Mouse (Mus musculus) layer of hippocampus, postnatal 25 days (tissue): Measurements from ENCODE around the gene Fto. TPM values are rescaled to one million over a fixed set of nuclear protein-coding genes. Genes with fewer than 3 reads are reported as not detected.

Experiments
- DNase-seq, 2 experiments: peaks; one replicate each; pipeline ENCODE4 v3.0.0; 2022; ENCODE audit warnings: mixed read lengths in 2 of 2, low spot score in 1 of 2; ENCODE audit errors: extremely low spot score in 1 of 2
- total RNA-seq, 2 experiments: library from RNA; stranded (reverse); gene quantifications; 2 replicates each; pipeline ENCODE4 v1.2.3; 2021

Fto gene
- total RNA-seq, 2 experiments from 2014 or later: 138 TPM

DNA sequence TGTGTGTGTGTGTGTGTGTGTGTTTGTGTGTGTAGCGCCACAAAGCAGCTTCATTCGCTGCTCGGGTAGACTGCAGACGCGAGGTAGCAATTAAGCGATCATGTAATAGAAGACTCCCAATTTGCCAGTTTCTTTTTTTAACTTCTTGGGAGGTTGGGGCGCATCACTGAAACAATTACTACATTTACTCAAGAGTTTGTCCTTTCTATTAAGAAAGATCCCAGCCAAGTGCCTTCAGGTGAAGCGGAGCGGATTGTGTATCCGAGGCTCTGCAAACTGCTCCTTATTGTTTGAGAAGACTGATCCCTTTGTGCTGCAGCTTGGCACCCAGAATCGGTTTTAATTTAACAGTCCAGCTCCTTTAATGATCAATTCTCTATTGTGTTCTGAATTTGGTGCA, 70.5 kb downstream of the Fto start:
- DNase-seq: no peak

DNA sequence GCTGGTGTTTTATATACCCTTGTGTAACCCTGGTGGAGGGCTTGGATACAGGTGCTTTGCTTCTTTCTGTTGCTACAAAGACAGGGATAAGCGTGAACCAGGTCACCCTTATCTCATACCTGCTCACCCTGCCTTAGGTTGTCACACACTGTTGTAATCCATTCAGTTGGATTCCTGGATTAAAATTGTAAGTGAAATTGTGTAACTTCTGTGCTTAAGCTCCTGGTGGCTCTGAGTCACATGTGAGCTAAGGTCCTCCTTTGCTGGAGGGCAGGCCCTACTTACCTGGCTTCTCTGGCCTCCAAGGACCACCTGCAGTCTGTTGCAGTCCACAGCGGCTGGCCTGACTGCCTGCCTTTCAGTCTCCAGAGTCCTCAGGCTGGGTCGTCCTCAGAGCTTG, 71.1 kb downstream of the Fto start:
- no peak for DNase-seq

DNA sequence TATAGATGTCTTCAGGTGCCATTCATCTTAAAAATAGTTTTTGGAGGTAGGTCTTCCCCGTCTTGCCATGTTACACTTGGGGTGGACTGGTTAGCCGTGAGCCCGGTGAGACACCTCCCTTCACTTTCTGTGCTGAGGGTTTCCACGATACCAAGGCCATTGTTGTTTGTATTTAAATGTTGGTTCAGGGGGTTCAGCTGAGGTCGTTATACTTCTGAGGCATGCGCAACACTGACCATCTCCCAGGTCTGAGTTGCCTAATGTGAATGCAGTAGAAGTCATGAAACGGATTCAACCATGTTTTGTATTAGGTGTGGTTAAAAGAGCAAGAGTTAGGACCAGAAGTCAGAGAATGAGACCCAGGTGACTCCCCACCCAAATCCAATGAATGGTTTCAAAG, 72.5 kb downstream of the Fto start:
- DNase-seq: no peak

DNA sequence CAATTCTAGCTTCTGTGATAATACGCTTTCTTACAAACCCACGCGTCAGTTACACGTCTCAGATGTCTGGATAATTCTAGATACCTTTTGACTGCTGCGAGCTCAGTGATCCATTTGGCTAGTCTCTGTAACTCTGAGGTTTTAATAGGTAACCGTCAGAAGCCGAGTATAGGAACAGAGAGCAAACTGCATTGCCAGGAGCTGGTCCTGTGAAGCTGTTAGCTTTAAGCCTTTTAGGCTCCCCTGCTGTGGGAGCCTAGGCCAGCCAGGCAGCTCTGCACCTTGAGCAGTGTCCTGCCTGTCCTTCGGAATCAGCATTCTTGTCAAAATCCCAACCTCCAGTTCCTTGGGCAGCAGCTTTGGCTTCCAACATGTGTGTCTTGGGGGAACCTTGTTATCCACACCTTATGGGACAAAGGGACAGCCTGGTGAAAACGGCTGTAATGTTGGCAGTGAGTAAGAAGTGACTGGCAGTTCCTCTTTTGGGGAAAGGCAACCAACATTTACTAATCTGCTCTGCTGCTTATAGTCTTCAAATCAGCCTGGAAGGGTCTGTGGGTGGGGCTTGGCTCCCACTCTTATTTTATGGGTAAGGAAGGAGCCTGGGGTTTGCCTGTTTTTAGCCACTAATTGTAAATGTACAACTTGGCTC, 77.2 kb downstream of the Fto start:
- no peak for DNase-seq

DNA sequence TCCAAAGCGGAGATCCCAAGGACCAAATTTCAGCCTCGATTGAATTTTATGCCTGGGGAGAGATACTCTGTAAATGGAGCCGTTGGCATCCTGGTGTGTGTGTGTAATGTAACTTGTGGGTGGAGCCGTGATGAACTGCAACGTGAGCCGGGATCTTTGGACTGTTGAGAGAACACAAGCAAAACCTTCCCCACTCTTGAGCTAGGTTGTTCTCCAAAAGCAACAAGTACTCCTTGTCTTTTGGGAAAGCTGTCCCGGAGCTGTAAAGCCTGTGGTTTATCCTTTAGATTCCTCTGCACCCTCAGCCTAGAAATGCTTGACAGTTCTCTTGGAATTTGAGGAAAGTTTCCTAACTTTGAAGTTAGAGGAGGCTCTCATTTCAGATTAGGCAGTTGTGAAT, 78.9 kb downstream of the Fto start:
- DNase-seq: no peak

DNA sequence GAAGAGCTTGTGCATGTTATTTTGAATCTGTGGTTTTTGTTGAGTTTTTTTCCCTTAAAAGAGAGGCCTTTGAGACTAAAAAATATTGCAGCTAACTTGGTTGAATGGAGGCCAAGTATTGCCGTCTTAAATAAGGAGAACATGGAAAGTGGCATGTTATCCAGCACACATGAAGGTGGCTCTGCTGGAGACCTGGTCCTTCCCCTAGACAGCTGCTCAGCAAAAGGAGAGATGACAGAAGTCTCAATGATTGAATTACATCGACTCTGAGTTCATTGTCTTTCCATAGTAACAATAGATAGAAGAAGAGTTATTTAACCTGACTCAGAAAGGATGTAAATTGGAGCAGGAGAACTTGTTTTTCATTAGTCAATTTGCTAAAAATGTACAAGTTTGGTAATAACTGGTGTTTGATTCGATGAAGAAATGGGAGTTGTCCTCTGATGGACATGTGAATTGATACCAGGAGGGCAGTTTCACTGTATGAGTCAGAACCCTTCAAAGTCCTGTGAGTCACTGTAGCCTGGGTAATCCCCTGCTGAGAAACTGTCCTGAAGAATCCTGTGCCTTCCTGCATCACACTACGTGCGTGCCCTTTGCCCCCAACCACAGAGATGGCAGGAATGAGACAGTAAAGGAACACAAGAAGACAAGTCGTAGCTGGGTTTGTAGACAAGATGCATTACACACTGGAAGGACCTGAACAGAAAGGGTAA, 82.2 kb downstream of the Fto start:
- DNase-seq: no peak

DNA sequence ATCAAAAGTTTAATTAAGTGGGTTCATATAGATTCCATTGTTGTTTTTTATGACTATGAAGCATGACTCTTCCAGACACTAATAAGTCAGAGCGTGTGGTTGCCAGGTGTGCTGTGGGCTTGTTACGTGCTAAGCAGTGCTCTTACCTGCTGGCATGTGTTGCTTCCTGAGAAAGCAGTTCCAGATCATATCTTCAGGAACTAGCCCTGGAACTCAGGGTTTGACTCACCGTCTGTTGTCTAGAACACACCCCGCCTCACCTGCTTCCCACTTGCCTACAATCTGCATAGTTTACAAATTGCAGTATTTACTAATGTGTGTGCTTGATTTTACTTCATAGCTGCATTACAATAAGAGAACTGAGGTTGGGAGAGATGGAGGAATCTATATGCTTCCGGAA, 84.7 kb downstream of the Fto start:
- no peak for DNase-seq

DNA sequence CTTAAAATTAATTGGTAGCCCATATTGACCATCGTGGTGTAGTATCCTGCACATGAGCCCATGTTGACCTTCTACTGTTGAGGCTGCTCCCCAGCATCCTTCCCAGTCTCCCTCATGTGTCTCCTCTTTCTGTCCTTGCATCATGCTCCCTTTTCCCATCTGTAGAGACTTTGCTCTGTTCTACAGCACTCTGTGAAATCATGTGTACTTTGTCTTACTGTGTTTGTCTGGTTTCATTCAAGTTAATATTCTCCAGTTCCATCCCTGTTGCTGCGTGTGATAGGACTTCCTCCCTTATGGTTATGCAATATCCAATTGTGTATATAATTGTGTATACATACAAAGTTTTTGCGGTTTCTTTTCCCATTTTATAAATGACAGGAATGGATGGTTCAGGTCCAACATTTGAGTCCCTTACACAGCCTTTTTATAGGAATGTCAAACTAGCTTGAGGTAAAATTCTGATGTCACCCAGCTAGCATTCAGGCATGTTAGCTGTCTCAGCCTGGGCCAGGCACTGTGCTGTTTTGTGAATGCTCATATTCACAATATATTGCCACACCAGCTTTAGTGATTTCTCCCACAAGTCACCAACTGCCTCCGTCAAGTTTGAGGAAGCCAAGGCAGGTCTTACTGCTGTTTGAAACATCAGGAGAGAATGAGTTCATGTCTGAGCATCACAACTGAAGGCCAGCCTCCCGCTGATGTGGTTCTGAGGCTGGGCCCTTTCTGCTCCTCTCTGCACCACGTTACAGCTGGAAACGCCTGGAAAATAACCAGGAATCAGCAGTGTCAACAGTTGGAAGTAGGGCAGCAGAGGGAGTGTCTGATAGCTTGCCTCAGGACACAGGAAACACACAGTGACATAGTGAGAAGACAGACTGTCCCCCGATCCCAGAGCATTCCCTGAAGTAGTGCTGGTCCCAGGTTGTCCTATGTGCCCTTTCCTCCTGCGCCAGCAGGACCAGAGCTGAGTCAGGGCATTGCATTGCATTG, 90.0 kb downstream of the Fto start:
- no peak for DNase-seq

DNA sequence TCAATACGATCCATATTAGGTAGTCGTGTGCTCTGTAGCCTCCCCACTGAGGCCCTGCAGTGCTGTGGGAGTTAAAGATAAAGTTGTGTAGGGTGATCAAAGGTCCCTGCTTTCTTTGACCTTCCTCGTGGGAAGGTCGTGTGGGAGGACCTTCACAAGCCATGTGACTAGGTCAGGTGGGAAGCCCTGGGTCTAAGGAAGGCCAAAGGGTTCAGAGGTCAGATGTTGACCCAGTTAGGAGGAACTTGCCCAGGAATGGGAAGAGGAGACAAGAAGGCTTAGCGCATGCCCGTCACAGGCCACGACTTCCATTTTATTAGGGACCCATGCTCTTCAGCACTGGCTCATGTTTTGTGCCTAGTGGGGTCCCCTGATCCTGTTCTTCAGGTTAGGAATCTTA, 91.0 kb downstream of the Fto start:
- no peak for DNase-seq

DNA sequence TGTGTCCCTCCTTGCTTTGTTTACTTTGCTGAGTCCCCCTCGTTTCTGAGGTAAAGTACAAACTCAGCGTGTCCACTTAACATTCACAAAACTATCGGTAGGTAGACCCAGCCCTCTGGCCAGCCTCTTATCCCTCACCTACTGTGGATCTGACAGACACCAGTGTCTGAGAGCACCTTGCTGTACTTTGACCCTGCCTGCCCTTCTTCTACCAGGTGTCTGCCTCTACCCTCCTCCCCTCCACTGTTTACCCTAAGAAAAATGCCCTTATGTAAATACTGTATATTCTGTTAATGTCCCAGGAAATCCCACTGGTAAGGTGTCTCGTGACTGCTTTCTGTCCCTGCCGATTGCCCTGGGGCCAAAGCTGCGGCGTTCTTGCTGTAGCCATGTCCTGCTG, 91.8 kb downstream of the Fto start:
- no peak for DNase-seq

DNA sequence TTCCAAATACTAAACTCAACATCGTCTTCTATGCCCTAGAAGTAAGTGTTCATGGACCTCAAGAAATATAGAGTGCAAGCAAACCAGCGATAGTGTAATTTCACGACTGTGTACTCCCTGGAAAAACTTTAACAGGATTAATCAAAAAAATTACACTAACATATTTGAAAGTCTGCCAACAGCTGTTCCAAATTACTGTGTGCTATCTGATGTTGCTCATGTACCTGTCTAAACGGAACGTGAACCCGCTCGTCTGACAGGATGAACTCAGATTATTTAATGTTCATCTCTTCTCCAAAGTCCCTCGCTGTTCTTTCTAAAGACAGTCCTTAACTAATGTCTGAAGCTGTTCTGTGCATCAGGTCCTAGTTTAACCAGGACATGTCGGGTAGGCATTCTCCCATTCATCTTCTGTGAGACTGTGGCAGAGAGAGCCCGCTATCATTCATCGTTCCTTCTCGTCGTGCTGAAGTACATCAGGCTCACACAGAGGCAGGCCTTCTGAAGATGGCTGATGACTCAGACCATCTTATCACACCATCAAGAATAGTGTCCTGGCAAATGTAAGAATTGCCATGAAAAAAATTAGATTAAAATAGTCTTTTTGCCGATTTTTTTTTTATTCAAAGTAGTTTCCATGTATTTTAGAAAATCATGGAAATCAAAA, 93.4 kb downstream of the Fto start:
- DNase-seq: no peak

DNA sequence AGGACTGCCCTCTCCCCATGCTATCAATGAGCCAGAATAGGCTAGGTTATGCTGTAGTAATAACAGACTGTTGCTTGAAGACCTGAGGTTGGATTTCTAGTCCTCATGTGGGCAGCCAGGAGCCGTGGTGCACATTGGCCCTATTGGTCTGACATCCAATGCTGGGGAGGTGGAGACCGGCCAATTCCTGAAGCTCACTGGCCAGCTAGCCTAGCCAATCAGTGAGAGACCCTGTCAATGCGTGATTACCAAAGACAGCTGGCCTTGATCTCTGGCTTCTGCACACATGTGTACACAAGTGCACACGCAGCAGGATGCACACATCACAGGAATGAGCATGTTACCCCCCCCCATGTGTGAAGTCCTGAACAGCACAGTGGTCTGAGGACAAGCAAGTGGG, 94.6 kb downstream of the Fto start:
- no peak for DNase-seq

DNA sequence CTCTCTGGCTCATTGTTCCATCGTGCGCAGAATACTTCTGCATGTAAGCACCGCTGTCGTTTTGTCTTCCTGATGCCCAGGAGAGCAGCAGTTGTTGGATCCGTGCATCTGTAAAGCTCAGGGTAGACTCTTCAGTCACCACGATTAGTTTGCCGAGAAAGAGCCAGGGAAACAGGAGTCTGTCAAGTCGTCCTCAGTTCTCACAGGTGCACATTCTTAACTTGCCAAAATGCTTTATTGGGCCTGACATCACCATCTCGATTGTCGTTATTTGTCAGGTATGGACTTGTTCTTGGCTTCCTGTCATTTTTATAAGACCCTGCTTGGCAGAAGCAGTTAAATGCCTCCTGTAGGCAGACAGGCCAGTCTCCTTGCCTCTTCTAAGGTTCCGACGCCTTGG, 96.7 kb downstream of the Fto start:
- no peak for DNase-seq

DNA sequence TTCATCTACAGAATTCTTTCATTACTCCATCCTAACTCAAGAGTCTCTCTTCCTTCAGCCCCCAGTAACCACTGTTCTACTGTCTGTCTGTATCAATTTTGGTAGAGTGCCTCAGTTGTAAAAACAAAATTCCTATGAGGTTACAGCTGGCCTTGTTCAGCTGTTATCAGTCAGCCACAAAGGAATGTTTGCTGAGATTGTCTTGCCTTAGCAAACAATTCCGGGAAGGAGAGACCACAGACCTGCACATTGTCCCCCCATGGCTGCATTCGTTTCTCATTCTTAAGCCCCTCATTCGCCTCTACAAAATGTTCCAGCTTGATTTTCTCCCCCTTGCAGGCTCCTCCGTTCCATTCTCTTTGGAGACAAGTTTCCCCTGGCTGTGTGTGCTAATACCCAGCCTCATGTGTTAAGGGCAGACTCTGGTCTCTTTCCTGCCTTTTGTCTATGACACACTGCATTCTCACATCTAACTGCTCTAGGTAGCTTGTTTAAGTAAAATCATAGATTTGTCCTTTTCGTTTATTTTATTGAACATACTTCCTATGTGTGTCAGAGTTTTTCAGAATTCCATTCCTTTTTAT, 111.3 kb downstream of the Fto start:
- no peak for DNase-seq

DNA sequence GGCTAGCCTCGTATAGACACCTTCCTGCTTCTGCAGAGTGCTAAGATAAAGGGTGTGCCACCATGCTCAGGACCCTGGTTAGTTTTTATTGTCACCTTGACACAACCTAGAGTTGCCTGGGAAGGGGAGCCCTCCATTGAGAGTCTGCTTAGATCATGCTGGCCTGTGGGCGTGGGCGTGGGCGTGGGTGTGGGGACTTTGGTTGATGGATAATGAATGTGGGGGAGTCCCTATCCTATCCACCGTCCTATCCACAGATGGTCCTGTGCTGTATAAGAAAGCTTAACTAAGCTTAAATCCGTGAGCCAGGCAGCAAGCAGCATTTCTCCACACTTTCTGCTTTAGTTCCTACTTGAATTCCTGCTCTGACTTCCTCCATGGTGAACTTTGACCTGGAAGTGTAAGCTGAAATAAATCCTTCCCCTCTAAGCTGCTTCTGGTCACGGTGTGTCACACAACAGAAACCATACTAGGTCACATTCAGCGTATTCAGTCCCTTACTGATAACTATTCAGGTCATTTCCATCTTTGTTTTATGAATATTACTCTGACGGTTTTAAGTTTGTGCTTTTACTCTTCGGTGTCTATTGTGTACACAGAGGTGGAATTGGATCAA, 112.0 kb downstream of the Fto start:
- no peak for DNase-seq

DNA sequence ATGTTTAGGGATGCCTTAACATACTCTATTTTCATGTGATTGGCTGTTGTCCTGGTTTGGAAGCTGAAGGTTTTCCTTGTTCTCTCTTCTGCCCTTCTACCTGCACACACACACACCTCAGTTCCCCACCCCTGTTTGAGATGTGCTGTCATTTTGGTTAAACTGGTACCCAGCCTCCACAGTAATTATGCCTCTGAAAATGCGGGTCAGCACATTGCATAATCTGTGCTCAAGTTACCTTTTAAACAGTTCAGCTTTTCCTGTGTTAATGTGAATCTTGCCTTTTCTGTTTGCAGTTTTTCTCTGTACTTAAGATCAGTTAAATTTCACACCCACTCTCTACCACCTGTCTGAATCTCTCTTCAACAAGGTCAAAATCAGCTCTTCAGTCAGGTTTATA, 113.2 kb downstream of the Fto start:
- DNase-seq: no peak

DNA sequence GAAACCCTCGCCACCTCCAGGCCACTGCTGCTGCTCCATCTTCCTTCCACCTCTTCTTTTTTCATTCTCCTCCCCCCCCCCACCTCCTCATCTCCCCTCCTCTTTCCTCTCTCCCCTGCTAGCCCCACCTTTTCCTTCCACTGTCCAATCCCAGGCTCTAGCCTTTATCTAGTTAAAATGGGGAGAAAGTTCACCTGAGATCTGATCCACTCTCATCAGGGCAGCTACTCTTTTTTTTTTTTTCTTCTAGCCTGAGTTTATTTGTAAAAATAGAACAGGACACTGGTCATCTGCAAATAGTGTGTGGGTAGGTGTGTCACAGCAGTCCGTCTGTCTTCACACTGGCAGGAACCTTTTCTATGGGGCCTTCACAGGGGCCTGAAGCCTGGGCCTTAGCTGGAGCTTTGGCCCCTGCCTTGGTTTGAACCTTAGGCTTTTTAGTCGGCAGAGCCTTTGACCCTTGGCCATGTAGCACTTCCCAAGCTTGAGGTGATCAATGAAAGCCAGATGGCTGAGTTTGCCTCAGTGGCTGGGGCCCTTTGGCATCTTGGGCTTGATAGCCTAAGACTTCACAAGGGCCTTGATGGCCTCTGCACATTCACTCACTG, 117.1 kb downstream of the Fto start:
- no peak for DNase-seq

DNA sequence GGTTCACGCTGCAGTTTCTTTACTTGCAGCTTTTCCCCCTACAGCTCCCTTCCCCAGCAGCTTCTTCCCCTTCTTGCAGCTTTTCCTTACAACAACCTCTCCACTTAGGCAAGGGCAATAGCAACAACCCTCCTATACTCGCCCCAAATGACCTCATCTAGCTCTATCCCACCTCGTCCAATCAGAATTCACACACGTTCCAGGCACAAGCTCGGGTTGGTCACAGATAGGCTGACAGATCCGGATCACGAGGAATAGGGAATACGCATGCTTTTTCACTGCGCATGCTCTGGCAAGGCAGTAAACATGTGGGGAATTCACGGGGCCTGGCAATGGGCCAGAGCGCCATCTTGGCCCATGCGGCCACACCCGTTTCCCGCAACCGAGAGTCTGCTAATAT, 122.7 kb downstream of the Fto start:
- no peak for DNase-seq

DNA sequence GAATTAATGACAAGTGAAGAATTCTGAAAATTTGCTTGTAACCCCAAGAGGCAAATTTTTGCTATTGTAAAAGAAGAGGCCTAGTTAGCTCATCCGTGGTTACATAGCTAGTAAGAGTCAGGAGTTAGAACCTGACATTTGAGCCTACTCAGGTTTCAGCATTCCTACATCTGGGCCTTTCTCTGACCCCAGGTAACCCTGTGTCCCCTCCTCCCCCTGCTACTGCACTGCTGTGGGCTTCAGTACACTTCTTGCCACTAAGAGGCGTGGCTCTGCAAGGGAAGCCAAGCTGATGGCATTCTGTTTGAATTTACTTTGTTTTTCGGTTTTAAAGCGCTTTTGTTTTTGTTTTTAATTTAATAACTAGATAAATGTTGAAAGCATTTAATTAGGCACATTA, 130.6 kb downstream of the Fto start:
- DNase-seq: no peak
